Mouse (Mus musculus) brain, embryonic 14.5 days (tissue): ENCODE results near the gene Acat3.
A peak's percentile ranks its signal among the peaks of the same experiment; 100 is the strongest.

Experiments
- CTCF ChIP-seq: fragments of 200-500 bp; IDR thresholded peaks from 2 replicates; pipeline ENCODE4 v1.5.1; 2012; ENCODE audit warnings: inconsistent platforms, mild to moderate bottlenecking, moderate library complexity, borderline replicate concordance; ENCODE audit not compliant: insufficient read depth, insufficient read length; ENCODE audit errors: extremely low read depth
- POLR2A ChIP-seq: fragments of 200-500 bp; IDR thresholded peaks from 2 replicates; pipeline ENCODE4 v1.6.1; 2012; ENCODE audit warnings: mild to moderate bottlenecking, inconsistent platforms, borderline replicate concordance; ENCODE audit not compliant: poor library complexity, insufficient read depth, insufficient read length, severe bottlenecking; ENCODE audit errors: extremely low read depth

GRCm38 (mm10) chr17:12915881-12916583 lies 24.4 kb downstream of the Acat3 start, which contains the start of gene Mrpl18:
- TF ChIP-seq POLR2A, result peak; percentile 84; the same call in 1 of the 2 replicates
- TF ChIP-seq CTCF, result no peak
